Mouse (Mus musculus): ENCODE data around the gene BC048671. TPM values are rescaled to one million over a fixed set of nuclear protein-coding genes. Genes with fewer than 3 reads are reported as not detected.

Gene BC048671
- polyA plus RNA-seq (2016; fragmentation: Nextera tagmentation; extraction: Ambion mirVana) = not detected in 2 replicates

DNA sequence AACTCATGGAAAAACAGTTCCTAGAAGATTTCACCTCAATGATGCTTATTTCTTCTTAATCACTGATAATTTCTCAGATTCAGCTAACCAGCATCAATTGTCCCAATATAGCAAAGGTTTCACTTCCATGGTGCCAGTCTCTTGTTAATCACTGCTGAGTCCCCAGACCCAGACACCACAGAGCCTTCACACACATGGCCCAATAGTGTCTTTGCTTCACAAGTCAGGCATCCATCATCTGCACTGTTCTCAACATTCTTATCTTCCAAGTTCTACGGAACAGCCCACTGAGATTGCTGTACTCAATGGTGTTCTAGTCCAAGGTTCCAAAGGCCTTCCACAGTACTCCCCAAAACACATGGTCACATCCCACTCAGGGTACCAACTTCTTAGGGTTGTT lies at the start of gene BC048671:
TSS of gene BC048671 (plus strand) at position 301 of the 400 bp plus-strand sequence.
- no peak for ATAC-seq (ENCODE audit: insufficient number of reproducible peaks, low FRiP score)
- Histone ChIP-seq H3K9ac (no peak within 1 kb of the TSS), H3K27me3 (replicated peaks) (no peaks in the 10 kb centered on the region), H3K36me3 (no peaks in the 10 kb centered on the region), H3K27ac (ENCODE audit: poor library complexity, severe bottlenecking) (no peak within 1 kb of the TSS), H3K4me3 (no peak within 1 kb of the TSS), H3K9me3 (replicated peaks) (no peaks in the 10 kb centered on the region), H3K4me2 (no peak within 1 kb of the TSS), H3K4me1 (replicated peaks) (no peaks in the 10 kb centered on the region)
- 82% methylated on average over 1 of the region's 1 CpGs for WGBS

DNA sequence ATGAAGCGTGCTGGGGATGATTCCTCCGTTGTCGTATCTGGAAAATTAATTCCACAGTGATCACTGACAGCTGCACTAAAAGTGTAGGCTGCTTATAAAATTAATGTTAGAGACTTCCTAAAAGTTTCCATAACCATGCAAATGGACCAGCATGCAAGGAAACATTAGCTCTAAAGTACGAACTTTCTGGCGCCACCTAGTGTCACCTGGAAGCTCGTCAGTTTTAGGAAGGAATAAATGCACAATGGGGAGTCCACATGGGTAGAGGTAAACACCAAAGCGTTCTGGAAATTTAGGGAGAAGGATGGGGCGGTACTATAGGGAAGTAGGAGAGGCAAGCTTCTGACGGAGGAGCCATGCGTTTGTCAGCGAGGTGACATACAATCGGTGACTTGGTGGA lies 12.8 kb upstream of the BC048671 start:
- ATAC-seq (ENCODE audit: insufficient number of reproducible peaks, low FRiP score) = no peak
- 48% methylated on average over 12 of the region's 12 CpGs for WGBS
- Histone ChIP-seq H3K9me3 (replicated peaks) (peaks cover 11% of the 10 kb centered on the region), H3K27me3 (replicated peaks) (no peaks in the 10 kb centered on the region), H3K27ac (ENCODE audit: poor library complexity, severe bottlenecking) (no peak overlapping the region), H3K4me2 (no peak overlapping the region), H3K36me3 (no peaks in the 10 kb centered on the region), H3K4me1 (replicated peaks) (no peaks in the 10 kb centered on the region), H3K4me3 (no peak overlapping the region), H3K9ac (no peak overlapping the region)

DNA sequence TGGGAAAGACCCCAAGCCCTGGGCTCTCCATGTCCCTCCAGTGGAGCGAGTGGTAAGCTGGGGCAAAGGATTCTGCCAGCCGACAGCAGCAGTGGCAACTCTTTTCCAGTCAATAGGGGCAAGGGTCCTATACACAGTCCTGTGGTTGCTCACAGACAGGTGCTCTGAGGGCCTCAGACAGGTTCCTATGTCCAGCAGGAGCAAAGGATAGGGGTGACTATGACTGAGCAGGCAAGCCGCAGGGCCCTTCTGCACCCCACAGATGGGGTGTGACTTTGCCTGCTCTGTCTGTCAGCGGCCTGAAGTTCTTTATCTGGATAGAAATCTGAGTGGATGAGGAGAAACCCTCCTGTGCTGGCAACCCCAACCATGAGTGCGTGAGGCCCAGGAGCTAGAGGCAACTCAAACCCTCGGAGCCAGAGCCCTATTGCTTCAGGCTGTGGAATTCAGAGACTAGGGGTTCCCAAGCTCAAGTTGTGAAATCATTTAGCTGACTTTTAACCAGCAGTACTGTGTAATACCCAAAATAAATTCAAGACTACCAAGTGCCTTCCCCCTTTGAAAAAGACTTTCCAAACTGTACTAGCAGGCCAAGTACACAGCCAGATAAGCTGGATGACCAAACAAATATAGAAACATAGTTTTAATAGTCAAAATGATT lies 5.4 kb downstream of the BC048671 start:
- Histone ChIP-seq H3K36me3 (no peaks in the 10 kb centered on the region), H3K4me3 (no peak overlapping the region), H3K4me1 (replicated peaks) (no peaks in the 10 kb centered on the region), H3K27me3 (replicated peaks) (peaks cover 13% of the 10 kb centered on the region; the same call in 1 of the 2 replicates), H3K9me3 (replicated peaks) (peaks cover 12% of the 10 kb centered on the region), H3K4me2 (no peak overlapping the region), H3K27ac (ENCODE audit: poor library complexity, severe bottlenecking) (no peak overlapping the region), H3K9ac (no peak overlapping the region)
- WGBS = 76% methylated on average over 6 of the region's 6 CpGs
- no peak for ATAC-seq (ENCODE audit: insufficient number of reproducible peaks, low FRiP score)

DNA sequence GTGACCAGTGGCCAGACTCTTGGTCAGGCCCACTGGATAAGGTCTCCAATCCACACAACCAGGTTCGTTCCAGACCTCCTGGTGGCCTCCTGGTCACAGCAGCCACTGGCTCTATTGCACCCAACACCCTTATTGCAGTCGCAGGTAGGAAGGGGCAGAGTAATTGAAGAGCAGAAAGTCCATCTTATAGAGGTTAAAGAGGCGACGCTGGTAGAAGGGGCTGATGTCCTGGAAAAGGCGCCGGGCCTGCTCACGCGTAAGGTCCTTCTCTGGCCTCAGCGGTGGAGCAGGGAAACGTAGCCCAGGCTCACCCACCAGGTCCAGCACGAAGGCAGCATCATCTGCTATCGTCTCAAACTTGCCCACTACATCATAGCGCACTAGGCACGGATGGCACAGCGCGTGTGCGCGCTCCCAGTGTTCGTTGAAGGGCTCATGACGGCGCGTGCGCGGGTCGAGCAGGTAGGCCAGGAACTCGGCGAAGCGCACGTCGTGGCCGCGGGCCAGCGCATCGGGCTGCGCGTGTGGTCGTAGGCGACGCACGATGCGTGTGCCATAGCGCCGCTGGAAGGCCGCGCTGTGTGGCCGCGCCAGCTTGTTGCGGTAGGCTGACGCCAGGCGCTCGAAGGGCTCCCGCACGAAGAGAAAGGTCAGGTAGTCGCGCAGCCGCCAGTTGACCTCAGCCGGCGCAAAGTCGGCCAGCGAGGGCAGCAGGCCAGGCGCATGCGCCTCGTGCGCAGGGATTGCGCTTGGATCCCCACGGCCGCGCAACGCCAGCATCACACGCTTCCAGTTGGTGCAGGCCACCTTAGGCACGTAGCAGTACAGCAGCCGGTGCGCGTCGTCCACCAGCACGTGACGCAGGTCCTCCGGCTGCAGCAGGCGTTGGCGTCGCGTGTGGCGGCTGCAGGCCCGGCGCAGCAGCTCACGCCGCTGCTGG lies 8.1 kb downstream of the BC048671 start:
- 78% methylated on average over 87 of the region's 87 CpGs for WGBS
- H3K4me1 ChIP-seq (replicated peaks) = no peaks in the 10 kb centered on the region
- H3K4me2 ChIP-seq = no peak overlapping the region
- H3K4me3 ChIP-seq = no peak overlapping the region
- H3K27ac ChIP-seq (ENCODE audit: poor library complexity, severe bottlenecking) = no peak overlapping the region
- no peak for ATAC-seq (ENCODE audit: insufficient number of reproducible peaks, low FRiP score)
- peaks cover 12% of the 10 kb centered on the region for H3K9me3 ChIP-seq (replicated peaks)
- no peak overlapping the region for H3K9ac ChIP-seq
- H3K36me3 ChIP-seq = no peaks in the 10 kb centered on the region
- H3K27me3 ChIP-seq (replicated peaks) = peaks cover 13% of the 10 kb centered on the region; the same call in 1 of the 2 replicates

DNA sequence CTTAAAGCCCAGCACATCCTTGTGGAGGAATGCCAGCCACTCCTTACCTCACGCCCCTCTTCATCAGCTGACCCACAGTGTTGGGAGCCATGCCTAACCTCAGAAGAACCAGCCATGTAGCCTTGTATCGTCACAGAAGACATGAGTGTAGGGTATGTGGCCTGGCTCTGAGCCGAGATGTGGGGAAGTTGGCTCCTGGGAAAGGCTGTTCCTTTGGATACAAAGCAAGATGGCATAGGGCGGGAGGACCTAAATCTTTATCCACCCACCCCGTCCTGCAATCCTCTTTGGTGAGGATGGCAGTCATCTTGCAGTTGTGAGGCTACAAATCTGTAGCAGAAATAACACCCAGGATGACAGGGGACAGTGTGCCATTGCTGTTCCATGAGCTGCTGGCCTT lies 14.9 kb downstream of the BC048671 start:
- no peaks in the 10 kb centered on the region for H3K4me1 ChIP-seq (replicated peaks)
- whole genome bisulfite sequencing = 78% methylated on average over 5 of the region's 5 CpGs
- no peak overlapping the region for H3K9ac ChIP-seq
- H3K4me3 ChIP-seq = no peak overlapping the region
- no peak for ATAC-seq (ENCODE audit: insufficient number of reproducible peaks, low FRiP score)
- H3K27ac ChIP-seq (ENCODE audit: poor library complexity, severe bottlenecking) = no peak overlapping the region
- H3K36me3 ChIP-seq = no peaks in the 10 kb centered on the region
- H3K9me3 ChIP-seq (replicated peaks) = 0 out of 2 replicates have a peak, but pooled peaks cover 7% of the 10 kb centered on the region
- H3K4me2 ChIP-seq = no peak overlapping the region
- H3K27me3 ChIP-seq (replicated peaks) = no peaks in the 10 kb centered on the region

DNA sequence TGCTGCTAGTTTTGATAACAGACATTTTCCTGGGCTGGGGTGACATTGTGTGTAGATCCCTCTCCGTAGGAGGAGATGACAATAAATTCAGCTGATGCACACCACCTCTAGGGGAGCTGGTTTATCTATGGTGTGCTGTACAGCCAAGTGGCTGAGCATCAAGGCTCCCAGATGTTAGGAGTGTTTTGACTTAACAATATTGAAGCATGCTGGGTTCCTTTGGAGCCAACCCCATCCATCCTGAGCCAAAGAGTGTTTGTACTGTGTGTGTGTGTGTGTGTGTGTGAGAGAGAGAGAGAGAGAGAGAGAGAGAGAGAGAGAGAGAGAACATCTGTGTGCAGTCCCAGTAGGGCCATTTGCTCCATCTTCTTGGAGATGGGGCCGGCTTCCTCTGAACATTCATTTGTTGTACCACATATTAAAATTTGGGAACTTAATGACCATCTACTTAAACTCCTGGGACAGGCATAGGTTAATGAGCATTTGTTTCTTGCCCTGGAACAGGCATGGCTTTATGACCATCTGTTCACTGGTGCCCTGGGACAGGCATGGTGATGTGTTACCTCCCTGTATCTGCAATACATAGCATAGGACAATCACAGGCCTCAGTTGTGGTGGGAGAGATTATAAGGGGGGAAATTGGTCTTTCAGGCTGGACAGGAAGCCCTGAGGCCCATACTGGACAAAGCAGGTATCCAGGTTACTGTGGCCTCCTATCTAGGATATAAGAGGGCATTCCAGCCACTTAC lies 16.7 kb downstream of the BC048671 start:
- H3K9me3 ChIP-seq (replicated peaks) = 0 out of 2 replicates have a peak, but pooled peaks cover 7% of the 10 kb centered on the region
- no peak overlapping the region for H3K27ac ChIP-seq (ENCODE audit: poor library complexity, severe bottlenecking)
- H3K4me3 ChIP-seq = no peak overlapping the region
- no peaks in the 10 kb centered on the region for H3K27me3 ChIP-seq (replicated peaks)
- no peak for ATAC-seq (ENCODE audit: insufficient number of reproducible peaks, low FRiP score)
- H3K4me1 ChIP-seq (replicated peaks) = no peaks in the 10 kb centered on the region
- H3K36me3 ChIP-seq = no peaks in the 10 kb centered on the region
- no peak overlapping the region for H3K9ac ChIP-seq
- no peak overlapping the region for H3K4me2 ChIP-seq
- WGBS = 79% methylated on average over 2 of the region's 2 CpGs

DNA sequence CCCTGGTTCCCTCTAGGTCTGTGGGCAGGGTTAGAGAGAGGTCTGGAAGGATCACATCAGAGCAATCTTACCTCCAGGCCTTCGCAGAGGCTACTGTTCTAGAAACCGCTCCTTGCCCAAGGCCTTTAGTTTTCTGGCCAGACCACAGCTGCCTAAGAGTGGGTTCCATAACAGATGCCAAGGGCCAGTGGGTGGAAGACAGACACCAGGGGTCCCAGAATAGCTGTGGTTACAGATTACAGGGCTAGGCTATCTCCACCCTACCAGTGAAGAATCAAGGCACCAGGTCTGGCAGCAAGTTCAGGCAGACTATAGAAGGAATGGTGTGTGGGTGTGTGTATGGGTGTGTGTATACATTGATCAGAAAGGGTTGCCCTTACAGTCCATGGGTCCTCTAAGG lies 18.0 kb downstream of the BC048671 start:
- no peak overlapping the region for H3K4me2 ChIP-seq
- no peaks in the 10 kb centered on the region for H3K36me3 ChIP-seq
- H3K27ac ChIP-seq (ENCODE audit: poor library complexity, severe bottlenecking) = no peak overlapping the region
- H3K9ac ChIP-seq = no peak overlapping the region
- H3K4me1 ChIP-seq (replicated peaks) = no peaks in the 10 kb centered on the region
- 88% methylated on average over 2 of the region's 2 CpGs for WGBS
- ATAC-seq (ENCODE audit: insufficient number of reproducible peaks, low FRiP score) = no peak
- H3K9me3 ChIP-seq (replicated peaks) = 0 out of 2 replicates have a peak, but pooled peaks cover 7% of the 10 kb centered on the region
- peaks cover 7% of the 10 kb centered on the region; the same call in 1 of the 2 replicates for H3K27me3 ChIP-seq (replicated peaks)
- no peak overlapping the region for H3K4me3 ChIP-seq

DNA sequence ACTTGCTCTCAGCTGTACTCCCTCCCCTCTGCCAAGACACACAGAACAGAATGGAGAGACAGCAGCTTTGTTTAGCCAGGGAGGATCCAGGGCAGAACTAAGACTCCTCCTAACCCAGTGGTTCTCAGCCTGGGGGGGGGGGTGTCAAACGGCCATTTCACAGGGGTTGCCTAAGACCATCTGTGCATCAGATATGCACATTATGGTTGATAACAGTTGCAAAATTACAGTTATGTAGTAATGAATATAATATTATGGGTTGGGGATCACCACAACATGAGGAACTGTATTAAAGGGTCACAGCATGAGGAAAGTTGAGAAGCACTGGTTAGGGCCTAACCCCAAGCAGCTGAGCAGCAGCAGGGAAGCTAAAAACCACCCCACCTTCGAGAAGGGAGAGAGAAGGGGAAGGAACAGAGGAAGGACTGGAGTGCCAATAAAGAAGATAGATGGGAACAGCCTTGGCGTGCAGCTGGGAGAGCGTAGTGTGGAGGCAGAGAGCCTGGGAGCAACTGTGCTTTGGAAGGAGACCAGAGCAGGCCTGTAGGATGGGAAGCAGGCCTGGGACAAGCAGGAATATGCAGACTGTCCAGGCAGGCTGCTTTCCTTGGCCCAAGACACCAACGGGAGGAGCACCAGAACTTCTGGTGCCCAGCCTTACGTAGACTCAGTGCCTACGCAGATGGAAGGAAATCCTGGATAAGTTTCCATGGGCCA lies 18.6 kb downstream of the BC048671 start:
- ATAC-seq (ENCODE audit: insufficient number of reproducible peaks, low FRiP score) = no peak
- Histone ChIP-seq H3K9me3 (replicated peaks) (0 out of 2 replicates have a peak, but pooled peaks cover 7% of the 10 kb centered on the region), H3K4me1 (replicated peaks) (no peaks in the 10 kb centered on the region), H3K36me3 (no peaks in the 10 kb centered on the region), H3K4me2 (no peak overlapping the region), H3K27me3 (replicated peaks) (peaks cover 13% of the 10 kb centered on the region), H3K4me3 (no peak overlapping the region), H3K9ac (no peak overlapping the region), H3K27ac (ENCODE audit: poor library complexity, severe bottlenecking) (no peak overlapping the region)
- WGBS = 66% methylated on average over 7 of the region's 7 CpGs

DNA sequence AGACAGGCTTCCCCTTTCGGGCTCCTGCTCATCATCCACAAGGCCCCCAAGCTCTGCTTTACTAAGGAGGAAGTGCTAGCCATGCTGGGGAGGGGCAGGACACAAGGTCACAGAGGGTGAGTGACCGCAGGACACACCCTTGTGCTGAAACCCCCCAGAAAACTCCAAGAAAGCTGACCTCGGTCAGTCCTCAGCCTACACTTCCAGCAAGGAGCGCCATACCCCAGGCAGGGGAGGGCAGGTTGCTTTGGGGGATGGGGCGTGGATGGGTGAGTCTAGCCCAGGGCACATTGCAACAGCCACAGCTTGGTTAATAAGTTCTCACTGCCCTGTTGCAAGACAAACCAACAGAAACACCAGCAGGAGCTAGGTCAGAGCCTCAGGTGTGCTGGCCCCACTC lies 19.4 kb downstream of the BC048671 start:
- Histone ChIP-seq H3K4me1 (replicated peaks) (peaks cover 5% of the 10 kb centered on the region; the same call in 1 of the 2 replicates), H3K27ac (ENCODE audit: poor library complexity, severe bottlenecking) (no peak overlapping the region), H3K36me3 (no peaks in the 10 kb centered on the region), H3K9me3 (replicated peaks) (0 out of 2 replicates have a peak, but pooled peaks cover 7% of the 10 kb centered on the region), H3K4me3 (no peak overlapping the region), H3K9ac (no peak overlapping the region), H3K4me2 (no peak overlapping the region), H3K27me3 (replicated peaks) (peaks cover 21% of the 10 kb centered on the region)
- 72% methylated on average over 5 of the region's 5 CpGs for WGBS
- ATAC-seq (ENCODE audit: insufficient number of reproducible peaks, low FRiP score) = no peak

DNA sequence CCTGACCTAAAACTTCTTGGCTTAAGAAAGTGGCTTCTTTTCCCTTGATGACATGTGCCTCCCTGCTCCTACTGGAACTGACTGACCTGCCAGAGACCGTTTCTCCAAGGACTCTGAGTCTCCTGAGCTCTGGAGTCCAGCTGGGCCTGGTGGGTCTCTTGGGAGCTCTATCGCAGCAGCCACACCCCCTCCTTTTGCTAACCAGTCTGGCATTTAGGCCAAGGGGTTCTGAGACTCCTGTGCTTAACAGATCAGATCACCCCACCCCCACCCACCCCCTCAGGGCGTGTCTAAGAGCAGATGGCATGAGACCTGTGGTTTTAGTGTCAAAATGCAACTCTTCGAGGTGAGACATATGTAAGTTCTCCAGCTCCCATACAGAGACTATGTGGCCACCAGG lies 20.8 kb downstream of the BC048671 start:
- H3K27ac ChIP-seq (ENCODE audit: poor library complexity, severe bottlenecking) = no peak overlapping the region
- H3K4me2 ChIP-seq = no peak overlapping the region
- 36% methylated on average over 4 of the region's 4 CpGs for WGBS
- H3K4me3 ChIP-seq = no peak overlapping the region
- ATAC-seq (ENCODE audit: insufficient number of reproducible peaks, low FRiP score) = no peak
- H3K36me3 ChIP-seq = no peaks in the 10 kb centered on the region
- H3K27me3 ChIP-seq (replicated peaks) = peaks cover 28% of the 10 kb centered on the region
- peaks cover 5% of the 10 kb centered on the region; the same call in 1 of the 2 replicates for H3K4me1 ChIP-seq (replicated peaks)
- H3K9ac ChIP-seq = no peak overlapping the region
- no peaks in the 10 kb centered on the region for H3K9me3 ChIP-seq (replicated peaks)
